Mouse (Mus musculus): ENCODE measurements around the gene Mrm3.

The Mrm3 gene

GRCm38 (mm10) chr11:76290367-76290766 lies 46.9 kb downstream of the Mrm3 start:
- DNase-seq (ENCODE audit: low spot score) = no peak

GRCm38 (mm10) chr11:76291960-76292359 lies 48.4 kb downstream of the Mrm3 start:
- no peak for DNase-seq (ENCODE audit: low spot score)

GRCm38 (mm10) chr11:76292398-76292797 lies 48.9 kb downstream of the Mrm3 start:
- no peak for DNase-seq (ENCODE audit: low spot score)

- DNase-seq (ENCODE audit: low spot score) = no peak
Observed at GRCm38 (mm10) chr11:76292831-76293230, 49.3 kb downstream of the Mrm3 start.

GRCm38 (mm10) chr11:76294078-76294477 lies 50.6 kb downstream of the Mrm3 start:
- DNase-seq (ENCODE audit: low spot score) = no peak

- no peak for DNase-seq (ENCODE audit: low spot score)
Observed at GRCm38 (mm10) chr11:76294836-76295235, 51.3 kb downstream of the Mrm3 start.

- DNase-seq (ENCODE audit: low spot score) = no peak
Observed at GRCm38 (mm10) chr11:76297252-76297651, 53.7 kb downstream of the Mrm3 start.

- DNase-seq (ENCODE audit: low spot score) = no peak
Observed at GRCm38 (mm10) chr11:76298457-76299000, 55.0 kb downstream of the Mrm3 start.
